Mouse (Mus musculus): ENCODE results near the gene AC153137.1. TPM values are rescaled to one million over a fixed set of nuclear protein-coding genes. Genes with fewer than 3 reads are reported as not detected.

AC153137.1 gene
- polyA plus RNA-seq, 1 experiment from 2014 or later, result not detected

Other genes starting within 250 kb of the AC153137.1 start
- gene Phf3, start 104.0 kb downstream of the AC153137.1 start, polyA plus RNA-seq (2015; fragmentation: Nextera tagmentation; extraction: Ambion mirVana), result 25.5 and 27.6 TPM in 2 replicates
- gene Lgsn, start 198.4 kb upstream of the AC153137.1 start, polyA plus RNA-seq (2015; fragmentation: Nextera tagmentation; extraction: Ambion mirVana), result not detected in 2 replicates
- not detected in 2 replicates for gene 4931428L18Rik, start 244.7 kb upstream of the AC153137.1 start, polyA plus RNA-seq (2015; fragmentation: Nextera tagmentation; extraction: Ambion mirVana)
- not detected in 2 replicates for gene Pih1d3, start 244.9 kb upstream of the AC153137.1 start, polyA plus RNA-seq (2015; fragmentation: Nextera tagmentation; extraction: Ambion mirVana)

Measured in kidney, embryonic 16.5 days (tissue).